Mouse (Mus musculus) gastrocnemius, adult 2 months (tissue): ENCODE measurements around the gene Dus1l. TPM values are rescaled to one million over a fixed set of nuclear protein-coding genes. Genes with fewer than 3 reads are reported as not detected.
"Not testable (repeated sequence)": the region's sequence is repeated elsewhere in the genome, so short reads cannot be mapped to it uniquely, and the experiment has no call there.

Source experiments
- DNase-seq: peaks from one replicate; pipeline ENCODE4 v3.0.0; 2022
- H3K27ac ChIP-seq: fragments of 200-600 bp; 2 replicates; pipeline ENCODE4 v1.8.1; 2022; ENCODE audit warnings: mild to moderate bottlenecking
- H3K4me3 ChIP-seq: fragments of 200-600 bp; 2 replicates; pipeline ENCODE4 v1.8.1; 2022; ENCODE audit warnings: mild to moderate bottlenecking, moderate library complexity
- CTCF ChIP-seq: fragments of 200-600 bp; IDR thresholded peaks from 2 replicates; pipeline ENCODE4 v1.8.1; 2022; ENCODE audit warnings: antibody characterized with exemption, mild to moderate bottlenecking, moderate library complexity
- intact Hi-C: fragments of 180-260 bp; cut with DNase I; formaldehyde crosslinking; loops from one replicate; pipeline ENCODE4 v1.15.1; 2025
- total RNA-seq, 2 experiments: library from RNA; stranded (reverse); gene quantifications; 2 replicates each; pipeline ENCODE4 v1.2.3; 2021

Gene Dus1l
- total RNA-seq, 2 experiments from 2014 or later, result 31.2 to 31.5 TPM

DNA sequence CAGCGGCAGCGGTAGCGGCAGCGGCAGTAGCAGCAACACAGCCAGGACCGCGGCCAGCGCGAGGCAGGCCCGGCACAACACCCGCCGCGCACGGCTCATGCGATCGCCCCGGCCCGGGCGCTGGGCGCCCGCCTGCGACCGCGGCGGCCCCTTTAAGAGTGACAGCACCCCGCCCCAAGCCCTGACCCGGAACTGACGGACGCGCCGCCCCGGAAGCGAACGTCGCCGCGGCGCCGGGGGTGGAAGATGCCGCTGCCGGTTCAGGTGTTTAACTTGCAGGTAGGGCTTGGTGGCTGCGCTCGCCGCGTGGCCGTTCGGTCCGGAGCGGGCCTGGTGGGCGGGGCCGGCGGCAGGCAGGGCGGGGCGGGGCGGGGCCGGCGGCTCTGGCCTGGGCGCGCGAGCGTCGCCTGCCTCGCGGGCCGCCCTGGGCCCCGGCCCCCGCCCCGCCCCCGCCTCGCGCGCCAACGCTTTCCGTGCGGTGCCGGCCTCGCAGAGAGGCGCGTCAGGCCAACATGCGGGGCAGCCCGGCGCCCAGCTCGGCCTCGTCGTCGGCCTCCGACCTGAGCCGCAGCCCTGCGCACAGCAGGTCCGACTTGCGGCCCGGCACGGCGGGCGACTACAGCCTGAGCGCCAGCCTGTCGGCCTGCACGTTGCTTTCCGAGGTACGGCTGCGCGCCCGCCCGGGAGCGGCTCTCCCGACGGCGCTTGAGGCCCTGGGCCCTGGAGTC, 12.0 kb downstream of the Dus1l start, which contains the start of the genes Rfng and Gps1:
Rfng (minus strand) TSS at position 144 of the 728 bp plus-strand sequence.
Gps1 (plus strand) TSS at position 209 of the 728 bp plus-strand sequence.
- H3K4me3 ChIP-seq, result peak within 1 kb of the TSS; percentile 97
- peak; percentile 92 for DNase-seq
- peak within 1 kb of the TSS; percentile 95 for H3K27ac ChIP-seq
- intact Hi-C loops, result loop anchor here (10.0 kb wide), 1 partner anchor 289 kb away; the partner anchor contains the start of gene Slc25a10
- TF ChIP-seq CTCF, result no peak

GRCm38 (mm10) chr11:120783426-120784063, 12.7 kb downstream of the Dus1l start:
- intact Hi-C loops, result loop anchor here (10.0 kb wide), 1 partner anchor 289 kb away; the partner anchor contains the start of gene Slc25a10
- H3K4me3 ChIP-seq, result peak overlapping the region; percentile 97
- peak overlapping the region; percentile 95 for H3K27ac ChIP-seq
- TF ChIP-seq CTCF, result no peak
- no peak for DNase-seq

GRCm38 (mm10) chr11:120781361-120781760, 14.8 kb downstream of the Dus1l start:
- H3K4me3 ChIP-seq, H3K27ac ChIP-seq: not testable (repeated sequence)
- intact Hi-C loops, result loop anchor here (10.0 kb wide), 1 partner anchor 287 kb away; the partner anchor contains the start of gene Slc25a10
- DNase-seq, result peak; percentile 12

GRCm38 (mm10) chr11:120779876-120780275, 16.3 kb downstream of the Dus1l start:
- TF ChIP-seq CTCF, result no peak
- Histone ChIP-seq H3K4me3 (no peak overlapping the region), H3K27ac (no peak overlapping the region)
- DNase-seq, result no peak
- intact Hi-C loops, result loop anchor here (10.0 kb wide), 2 partner anchors 125 to 285 kb away; partner anchors contain the start of gene Slc25a10

- intact Hi-C loops, result loop anchor here (10.0 kb wide), 1 partner anchor 122 kb away; no protein-coding TSS in a partner anchor
Measured at GRCm38 (mm10) chr11:120777123-120777522, 19.1 kb downstream of the Dus1l start.

GRCm38 (mm10) chr11:120775774-120776469, 20.3 kb downstream of the Dus1l start:
- DNase-seq, result peak; percentile 96
- Histone ChIP-seq H3K4me3 (no peak overlapping the region), H3K27ac (no peak overlapping the region)
- intact Hi-C loops, result loop anchor here (1.0 to 10.0 kb wide), 2 partner anchors 56 to 121 kb away; no protein-coding TSS in a partner anchor
- no peak; the same call in 1 of the 2 replicates for TF ChIP-seq CTCF

More at GRCm38 (mm10) chr11:120777123-120777522, 19.1 kb downstream of the Dus1l start:
- H3K27ac ChIP-seq, result no peak overlapping the region
- no peak overlapping the region for H3K4me3 ChIP-seq
- no peak for TF ChIP-seq CTCF
- no peak for DNase-seq

GRCm38 (mm10) chr11:120773463-120774190, 22.6 kb downstream of the Dus1l start:
- no peak overlapping the region for H3K27ac ChIP-seq
- no peak for TF ChIP-seq CTCF
- H3K4me3 ChIP-seq, result no peak overlapping the region
- DNase-seq, result no peak
- intact Hi-C loops, result loop anchor here (10.0 kb wide), 1 partner anchor 119 kb away; no protein-coding TSS in a partner anchor

DNA sequence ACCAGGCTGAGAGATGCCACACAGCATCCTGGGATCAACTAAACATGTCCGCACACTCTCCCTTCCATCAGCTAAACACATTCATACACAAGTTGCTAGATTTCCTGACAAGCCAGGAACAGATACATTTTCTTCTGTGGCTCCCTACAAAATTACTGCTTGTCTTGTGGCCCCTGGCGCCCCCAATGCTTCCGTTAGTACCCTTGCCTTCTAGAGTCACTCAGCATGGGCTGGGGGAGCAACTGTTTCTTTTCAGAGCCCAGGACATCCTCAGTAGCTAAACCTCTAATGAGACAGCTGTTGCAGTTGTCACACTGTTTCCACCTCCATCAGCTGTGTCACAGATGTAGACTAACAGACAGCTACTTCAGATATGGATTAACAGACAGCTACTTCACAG, 23.5 kb downstream of the Dus1l start:
- no peak for DNase-seq
- H3K4me3 ChIP-seq, result no peak overlapping the region
- no peak overlapping the region for H3K27ac ChIP-seq
- TF ChIP-seq CTCF, result no peak
- intact Hi-C loops, result loop anchor here (10.0 kb wide), 1 partner anchor 118 kb away; no protein-coding TSS in a partner anchor

GRCm38 (mm10) chr11:120768206-120768605, 28.0 kb downstream of the Dus1l start:
- intact Hi-C loops, result no loop called here
- no peak for TF ChIP-seq CTCF
- Histone ChIP-seq H3K4me3 (no peak overlapping the region), H3K27ac (no peak overlapping the region)
- no peak for DNase-seq

DNA sequence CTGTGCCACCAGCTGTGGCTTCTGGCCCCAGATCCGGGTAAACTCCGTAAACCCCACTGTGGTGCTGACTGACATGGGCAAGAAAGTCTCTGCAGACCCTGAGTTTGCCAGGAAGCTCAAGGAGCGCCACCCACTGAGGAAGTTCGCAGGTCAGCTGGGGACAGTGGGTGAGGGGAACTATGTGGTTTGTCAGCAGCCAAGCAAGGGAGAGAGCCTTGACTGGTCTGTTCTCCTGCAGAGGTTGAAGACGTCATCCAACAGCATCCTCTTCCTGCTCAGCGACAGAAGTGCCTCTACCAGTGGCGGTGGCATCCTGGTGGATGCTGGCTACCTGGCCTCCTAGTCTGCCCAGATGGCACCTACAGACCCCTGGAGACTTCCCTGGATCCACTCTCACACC, 29.2 kb downstream of the Dus1l start:
- H3K4me3 ChIP-seq, intact Hi-C loops, DNase-seq, H3K27ac ChIP-seq: not testable (repeated sequence)

GRCm38 (mm10) chr11:120763121-120763999, 32.8 kb downstream of the Dus1l start:
- intact Hi-C loops, H3K27ac ChIP-seq, DNase-seq: not testable (repeated sequence)
- peak overlapping the region; percentile 47 for H3K4me3 ChIP-seq

GRCm38 (mm10) chr11:120762672-120763041, 33.5 kb downstream of the Dus1l start, which contains the start of gene Hmga1b:
Gene Hmga1b (plus strand): TSS chr11:120762794.
- DNase-seq, result peak; percentile 30
- H3K4me3 ChIP-seq, result peak within 1 kb of the TSS; percentile 47
- H3K27ac ChIP-seq, intact Hi-C loops: not testable (repeated sequence)
